Mouse (Mus musculus): ENCODE measurements around the gene 1300017J02Rik. TPM values are rescaled to one million over a fixed set of nuclear protein-coding genes. Genes with fewer than 3 reads are reported as not detected.
A peak's percentile ranks its signal among the peaks of the same experiment; 100 is the strongest.

Gene 1300017J02Rik
- polyA plus RNA-seq, 1 experiment, result 0.30 TPM

DNA sequence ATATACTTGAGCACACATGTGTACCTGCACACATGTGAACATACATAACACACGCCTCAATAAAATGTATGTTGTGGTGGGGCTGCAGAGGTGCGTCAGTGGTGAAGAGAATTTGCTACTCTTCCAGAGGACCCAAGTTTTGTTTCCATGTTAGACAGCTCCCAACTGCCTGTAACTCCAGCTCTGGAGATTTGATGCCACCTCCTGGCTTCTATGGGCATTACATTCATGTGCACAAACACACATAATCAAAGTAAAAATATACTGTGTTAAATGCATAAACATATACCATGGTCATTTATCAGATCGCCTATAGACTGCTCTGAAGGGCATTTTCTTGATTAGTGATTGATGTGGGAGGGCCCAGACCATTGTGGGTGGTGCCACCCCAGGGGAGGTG is 2.2 kb downstream of the 1300017J02Rik start:
- H3K79me2 ChIP-seq (ENCODE audit: control insufficient read depth, insufficient read depth), result peaks cover 29% of the 10 kb centered on the region
- no peak overlapping the region for H3ac ChIP-seq (ENCODE audit: control insufficient read depth, insufficient read length, low read depth)
- peaks cover 22% of the 10 kb centered on the region for H3K79me3 ChIP-seq (ENCODE audit: low read depth)
- H3K4me3 ChIP-seq (ENCODE audit: insufficient read depth, poor library complexity, severe bottlenecking), result no peak overlapping the region
- peaks cover 13% of the 10 kb centered on the region for H3K36me3 ChIP-seq (ENCODE audit: control insufficient read depth, insufficient read depth)
- H3K27me3 ChIP-seq (ENCODE audit: control insufficient read depth, insufficient read depth, insufficient read length), result no peaks in the 10 kb centered on the region
- TF ChIP-seq CTCF (IDR thresholded peaks at IDR 0.05; ENCODE audit: control insufficient read depth, insufficient read depth, insufficient read length) (peak; percentile 8), MAX (IDR thresholded peaks at IDR 0.05) (no peak)

DNA sequence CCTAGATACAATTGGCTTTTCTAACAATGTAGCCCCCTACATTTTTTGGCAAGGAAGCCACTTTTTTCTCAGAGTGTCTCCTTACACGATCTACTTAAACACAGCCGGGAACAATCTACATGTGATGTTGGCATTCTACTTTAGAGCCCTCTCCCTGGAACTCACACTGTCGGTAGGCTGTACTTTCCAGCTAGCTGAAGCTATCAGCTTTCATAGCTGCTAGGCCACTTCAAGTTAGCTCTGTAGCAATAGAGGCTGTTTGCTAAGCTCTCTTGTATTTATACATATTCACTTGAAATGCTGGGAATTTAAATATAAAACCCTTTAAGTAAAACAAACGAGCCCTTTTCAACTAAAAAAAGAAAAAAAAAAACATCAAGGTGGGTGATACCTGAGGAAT is 2.6 kb downstream of the 1300017J02Rik start:
- no peak for TF ChIP-seq FOSL1 (IDR thresholded peaks at IDR 0.05; ENCODE audit: insufficient read depth, low read length, poor library complexity, severe bottlenecking)
- TF ChIP-seq CTCF (IDR thresholded peaks at IDR 0.05; ENCODE audit: control insufficient read depth, insufficient read depth, insufficient read length), result no peak
- TF ChIP-seq MYOG (IDR thresholded peaks at IDR 0.05; ENCODE audit: control insufficient read depth, extremely low read depth, insufficient read length), result no peak
- TF ChIP-seq USF1 (IDR thresholded peaks at IDR 0.05; ENCODE audit: low read depth), result no peak
- no peak for TF ChIP-seq CEBPB (IDR thresholded peaks at IDR 0.05; ENCODE audit: low read depth)
- no peak for TF ChIP-seq MAX (IDR thresholded peaks at IDR 0.05)
- no peaks in the 10 kb centered on the region for H3K27me3 ChIP-seq (ENCODE audit: control insufficient read depth, insufficient read depth, insufficient read length)
- H3ac ChIP-seq (ENCODE audit: control insufficient read depth, insufficient read length, low read depth), result no peak overlapping the region
- H3K79me2 ChIP-seq (ENCODE audit: control insufficient read depth, insufficient read depth), result peaks cover 25% of the 10 kb centered on the region
- H3K4me3 ChIP-seq (ENCODE audit: insufficient read depth, poor library complexity, severe bottlenecking), result no peak overlapping the region
- H3K79me3 ChIP-seq (ENCODE audit: low read depth), result peaks cover 18% of the 10 kb centered on the region
- H3K36me3 ChIP-seq (ENCODE audit: control insufficient read depth, insufficient read depth), result peaks cover 8% of the 10 kb centered on the region

DNA sequence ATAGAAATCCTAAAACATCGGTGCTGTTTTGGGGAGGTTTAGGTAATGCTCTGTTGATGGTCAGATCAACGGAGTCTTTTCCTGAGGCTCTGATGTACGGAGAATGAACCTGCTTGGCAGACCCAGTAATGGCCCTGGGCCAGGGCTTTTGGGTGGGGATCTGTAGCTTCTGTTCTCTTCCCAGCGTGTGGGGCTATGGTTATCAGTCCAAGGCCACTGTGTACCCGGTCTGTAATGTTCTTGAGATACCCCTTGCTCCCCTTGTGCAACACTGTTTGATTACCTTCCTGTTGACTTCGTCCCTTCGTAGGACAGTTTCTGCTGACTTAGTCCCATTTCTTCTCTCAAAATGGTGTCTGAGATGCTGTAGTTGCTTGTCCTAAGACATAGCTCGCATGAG is 3.8 kb downstream of the 1300017J02Rik start:
- no peak for TF ChIP-seq FOSL1 (IDR thresholded peaks at IDR 0.05; ENCODE audit: insufficient read depth, low read length, poor library complexity, severe bottlenecking)
- no peak for TF ChIP-seq MYOD1 (IDR thresholded peaks at IDR 0.05; ENCODE audit: control insufficient read depth, insufficient read length, low read depth)
- Histone ChIP-seq H3K4me3 (ENCODE audit: insufficient read depth, poor library complexity, severe bottlenecking) (no peak overlapping the region), H3K27me3 (ENCODE audit: control insufficient read depth, insufficient read depth, insufficient read length) (no peaks in the 10 kb centered on the region), H3K36me3 (ENCODE audit: control insufficient read depth, insufficient read depth) (no peaks in the 10 kb centered on the region), H3K79me3 (ENCODE audit: low read depth) (peaks cover 7% of the 10 kb centered on the region), H3K79me2 (ENCODE audit: control insufficient read depth, insufficient read depth) (peaks cover 14% of the 10 kb centered on the region), H3ac (ENCODE audit: control insufficient read depth, insufficient read length, low read depth) (no peak overlapping the region)

DNA sequence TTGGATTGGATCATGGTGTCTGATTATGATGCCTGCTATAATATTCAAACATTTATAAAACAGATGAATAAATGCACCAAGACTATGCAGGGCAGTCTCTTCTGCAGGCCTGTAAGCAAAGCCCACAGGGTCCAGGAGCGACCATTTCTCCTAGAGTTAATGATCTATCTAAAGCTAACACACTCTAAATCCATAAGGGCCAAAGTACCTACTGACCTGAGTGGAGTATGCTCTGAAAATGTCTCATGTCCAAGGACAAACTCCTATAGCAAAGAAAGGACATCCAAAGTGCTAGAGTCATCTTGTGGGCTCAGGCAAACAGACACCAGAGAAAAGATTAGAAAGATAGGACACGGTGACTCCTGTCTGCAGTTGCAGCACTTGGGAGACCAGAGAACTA is 10.4 kb downstream of the 1300017J02Rik start:
- TF ChIP-seq MYOG (IDR thresholded peaks at IDR 0.05; ENCODE audit: control insufficient read depth, extremely low read depth, insufficient read length) (no peak), CTCF (IDR thresholded peaks at IDR 0.05; ENCODE audit: control insufficient read depth, insufficient read depth, insufficient read length) (no peak), CEBPB (IDR thresholded peaks at IDR 0.05; ENCODE audit: low read depth) (no peak), USF1 (IDR thresholded peaks at IDR 0.05; ENCODE audit: low read depth) (no peak), FOSL1 (IDR thresholded peaks at IDR 0.05; ENCODE audit: insufficient read depth, low read length, poor library complexity, severe bottlenecking) (no peak), MAX (IDR thresholded peaks at IDR 0.05) (no peak), MYOD1 (IDR thresholded peaks at IDR 0.05; ENCODE audit: control insufficient read depth, insufficient read length, low read depth) (no peak)
- no peak overlapping the region for H3K4me3 ChIP-seq (ENCODE audit: insufficient read depth, poor library complexity, severe bottlenecking)
- H3K36me3 ChIP-seq (ENCODE audit: control insufficient read depth, insufficient read depth), result no peaks in the 10 kb centered on the region
- H3ac ChIP-seq (ENCODE audit: control insufficient read depth, insufficient read length, low read depth), result no peak overlapping the region
- no peaks in the 10 kb centered on the region for H3K27me3 ChIP-seq (ENCODE audit: control insufficient read depth, insufficient read depth, insufficient read length)
- no peaks in the 10 kb centered on the region for H3K79me3 ChIP-seq (ENCODE audit: low read depth)
- no peaks in the 10 kb centered on the region for H3K79me2 ChIP-seq (ENCODE audit: control insufficient read depth, insufficient read depth)

DNA sequence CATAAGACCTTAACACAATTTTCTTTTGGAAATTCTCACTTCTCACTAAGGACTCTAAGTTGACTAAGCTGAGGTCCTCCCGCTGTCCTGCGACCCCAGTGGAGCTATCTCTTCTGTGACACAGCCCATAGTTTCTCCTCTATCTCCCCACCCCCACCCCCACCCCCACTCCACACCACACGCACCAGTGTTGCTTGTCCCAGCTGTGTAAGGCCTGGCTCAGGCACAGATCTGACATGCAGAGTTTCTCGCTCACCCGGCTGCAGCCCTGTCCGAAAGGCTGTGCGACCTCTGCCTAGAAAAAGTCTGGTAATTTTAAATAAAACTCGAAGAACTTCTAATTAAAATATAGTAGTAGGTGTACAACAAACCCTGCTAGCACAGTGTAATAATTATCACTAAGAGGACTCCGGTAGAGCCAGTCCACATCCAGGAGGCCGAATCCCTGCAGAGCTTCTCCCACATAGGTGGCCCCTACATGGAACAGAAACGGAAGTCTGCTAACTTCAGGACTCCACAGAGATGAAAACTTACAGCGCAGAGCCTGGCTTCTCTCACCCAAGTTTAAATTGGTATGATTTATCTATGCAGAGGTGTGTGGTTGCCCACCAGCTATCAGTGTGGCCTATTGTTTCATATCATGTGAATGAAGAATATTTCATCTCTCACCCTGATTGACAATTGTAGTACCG is 16.2 kb downstream of the 1300017J02Rik start:
- Histone ChIP-seq H3K79me3 (ENCODE audit: low read depth) (no peaks in the 10 kb centered on the region), H3K4me3 (ENCODE audit: insufficient read depth, poor library complexity, severe bottlenecking) (no peak overlapping the region), H3K79me2 (ENCODE audit: control insufficient read depth, insufficient read depth) (no peaks in the 10 kb centered on the region), H3K36me3 (ENCODE audit: control insufficient read depth, insufficient read depth) (no peaks in the 10 kb centered on the region), H3K27me3 (ENCODE audit: control insufficient read depth, insufficient read depth, insufficient read length) (no peaks in the 10 kb centered on the region), H3ac (ENCODE audit: control insufficient read depth, insufficient read length, low read depth) (no peak overlapping the region)
- TF ChIP-seq MAX (IDR thresholded peaks at IDR 0.05) (no peak), MYOD1 (IDR thresholded peaks at IDR 0.05; ENCODE audit: control insufficient read depth, insufficient read length, low read depth) (no peak), USF1 (IDR thresholded peaks at IDR 0.05; ENCODE audit: low read depth) (no peak), CTCF (IDR thresholded peaks at IDR 0.05; ENCODE audit: control insufficient read depth, insufficient read depth, insufficient read length) (no peak), MYOG (IDR thresholded peaks at IDR 0.05; ENCODE audit: control insufficient read depth, extremely low read depth, insufficient read length) (no peak), FOSL1 (IDR thresholded peaks at IDR 0.05; ENCODE audit: insufficient read depth, low read length, poor library complexity, severe bottlenecking) (no peak), CEBPB (IDR thresholded peaks at IDR 0.05; ENCODE audit: low read depth) (no peak)

DNA sequence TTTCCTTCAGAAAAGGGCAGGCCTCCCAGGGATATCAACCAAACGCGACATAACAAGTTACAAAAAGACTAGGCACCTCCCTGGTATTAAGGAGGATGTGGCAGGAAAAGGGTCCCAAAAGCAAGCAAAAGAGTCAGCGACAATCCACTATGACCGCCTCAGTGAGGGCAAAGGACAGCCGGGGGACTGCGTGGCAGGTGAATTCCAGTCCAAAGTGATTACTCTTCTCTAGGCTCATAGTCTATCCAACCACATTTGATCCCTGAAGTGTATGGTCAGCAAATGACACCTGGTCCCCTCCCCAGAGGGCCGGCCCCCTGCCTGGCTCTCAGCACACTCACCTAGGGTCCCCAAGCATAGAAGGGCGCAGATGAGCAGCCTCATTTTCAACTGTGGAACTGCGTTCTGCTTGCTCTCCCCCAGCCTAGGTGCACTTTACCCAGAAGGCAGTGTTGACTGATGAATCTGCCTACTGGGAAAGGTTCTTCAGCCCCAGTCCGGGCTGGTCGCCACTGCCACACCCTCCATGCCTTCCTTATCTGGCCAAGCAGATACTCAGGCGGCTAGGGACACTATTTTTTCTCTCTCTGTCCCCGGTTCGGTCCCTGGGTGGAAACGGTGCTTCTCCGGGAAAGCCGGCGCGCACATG is 16.9 kb downstream of the 1300017J02Rik start:
- no peaks in the 10 kb centered on the region for H3K36me3 ChIP-seq (ENCODE audit: control insufficient read depth, insufficient read depth)
- no peaks in the 10 kb centered on the region for H3K79me3 ChIP-seq (ENCODE audit: low read depth)
- H3K4me3 ChIP-seq (ENCODE audit: insufficient read depth, poor library complexity, severe bottlenecking), result no peak overlapping the region
- no peak for TF ChIP-seq MAX (IDR thresholded peaks at IDR 0.05)
- H3K79me2 ChIP-seq (ENCODE audit: control insufficient read depth, insufficient read depth), result no peaks in the 10 kb centered on the region
- H3ac ChIP-seq (ENCODE audit: control insufficient read depth, insufficient read length, low read depth), result no peak overlapping the region
- H3K27me3 ChIP-seq (ENCODE audit: control insufficient read depth, insufficient read depth, insufficient read length), result no peaks in the 10 kb centered on the region
